Mouse (Mus musculus): Measurements from ENCODE around the gene Mterf1b.

Mterf1b gene

DNA sequence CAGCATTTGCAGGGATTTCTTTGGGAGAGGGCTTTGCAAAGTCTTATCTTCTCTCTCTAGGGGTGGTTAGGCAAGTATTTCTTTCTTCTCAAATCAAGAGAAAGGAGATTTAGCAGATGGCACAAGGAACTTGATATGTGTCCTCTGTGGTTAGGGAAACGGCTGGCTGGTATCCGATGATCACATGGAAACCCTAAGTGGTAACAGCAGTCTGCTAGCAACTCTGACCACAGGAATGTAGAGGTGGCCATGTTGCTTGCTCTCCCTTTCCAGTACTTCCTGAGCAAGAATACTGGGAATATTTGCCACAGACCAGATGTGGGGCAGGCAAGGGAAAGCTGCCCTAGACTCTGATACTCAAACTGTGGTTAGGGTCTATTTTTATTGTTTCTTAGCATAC is 53.9 kb downstream of the Mterf1b start:
- DNase-seq = no peak
